Mouse (Mus musculus): ENCODE results near the gene Syt2.

- no peak for TF ChIP-seq CTCF (IDR thresholded peaks at IDR 0.05; ENCODE audit: borderline replicate concordance, control insufficient read depth, extremely low read depth, insufficient read depth, low read length, poor library complexity)
- TF ChIP-seq POLR2A (IDR thresholded peaks at IDR 0.05; ENCODE audit: control insufficient read depth, extremely low read depth, insufficient read depth, low read length, poor library complexity) = no peak
Measured at GRCm38 (mm10) chr1:134713421-134713969, 67.0 kb downstream of the Syt2 start.
